Mouse (Mus musculus): ENCODE results near the gene Prune2. TPM values are rescaled to one million over a fixed set of nuclear protein-coding genes. Genes with fewer than 3 reads are reported as not detected.

Prune2 gene
- polyA plus RNA-seq, 1 experiment: 1.5 TPM

- no peak for DNase-seq
- WGBS: 12% methylated on average over 21 of the region's 21 CpGs
- peak overlapping the region; percentile 36 for H3K4me3 ChIP-seq (replicated peaks; ENCODE audit: extremely low read depth, low read depth, low read length)
- TF ChIP-seq CTCF (IDR thresholded peaks at IDR 0.05; ENCODE audit: insufficient read depth, low read length): no peak
- no peak for TF ChIP-seq POLR2A (IDR thresholded peaks at IDR 0.05; ENCODE audit: borderline replicate concordance, extremely low read depth, low read depth, low read length)
- no peaks in the 10 kb centered on the region for H3K4me1 ChIP-seq (ENCODE audit: control insufficient read depth, insufficient read depth, low read length)
Measured at GRCm38 (mm10) chr19:17136677-17137460, 181.0 kb downstream of the Prune2 start.

GRCm38 (mm10) chr19:17137656-17138055 lies 181.7 kb downstream of the Prune2 start:
- DNase-seq: no peak
- no peak overlapping the region for H3K4me3 ChIP-seq (replicated peaks; ENCODE audit: extremely low read depth, low read depth, low read length)
- TF ChIP-seq CTCF (IDR thresholded peaks at IDR 0.05; ENCODE audit: insufficient read depth, low read length) (no peak), POLR2A (IDR thresholded peaks at IDR 0.05; ENCODE audit: borderline replicate concordance, extremely low read depth, low read depth, low read length) (no peak)
- H3K4me1 ChIP-seq (ENCODE audit: control insufficient read depth, insufficient read depth, low read length): no peaks in the 10 kb centered on the region
- 35% methylated on average over 2 of the region's 2 CpGs for WGBS

GRCm38 (mm10) chr19:17138144-17138915 lies 182.4 kb downstream of the Prune2 start:
- WGBS: 33% methylated on average over 10 of the region's 10 CpGs
- TF ChIP-seq CTCF (IDR thresholded peaks at IDR 0.05; ENCODE audit: insufficient read depth, low read length) (no peak), POLR2A (IDR thresholded peaks at IDR 0.05; ENCODE audit: borderline replicate concordance, extremely low read depth, low read depth, low read length) (no peak)
- DNase-seq: no peak
- Histone ChIP-seq H3K4me3 (replicated peaks; ENCODE audit: extremely low read depth, low read depth, low read length) (no peak overlapping the region), H3K4me1 (ENCODE audit: control insufficient read depth, insufficient read depth, low read length) (no peaks in the 10 kb centered on the region)

GRCm38 (mm10) chr19:17140016-17140914 lies 184.3 kb downstream of the Prune2 start:
- 75% methylated on average over 12 of the region's 12 CpGs for WGBS

GRCm38 (mm10) chr19:17143245-17143644 lies 187.3 kb downstream of the Prune2 start:
- WGBS: 97% methylated on average over 2 of the region's 2 CpGs
- TF ChIP-seq POLR2A (IDR thresholded peaks at IDR 0.05; ENCODE audit: borderline replicate concordance, extremely low read depth, low read depth, low read length): no peak
- TF ChIP-seq CTCF (IDR thresholded peaks at IDR 0.05; ENCODE audit: insufficient read depth, low read length): no peak
- Histone ChIP-seq H3K4me1 (ENCODE audit: control insufficient read depth, insufficient read depth, low read length) (no peaks in the 10 kb centered on the region), H3K4me3 (replicated peaks; ENCODE audit: extremely low read depth, low read depth, low read length) (no peak overlapping the region)
- DNase-seq: no peak

More at GRCm38 (mm10) chr19:17140016-17140914, 184.3 kb downstream of the Prune2 start:
- Histone ChIP-seq H3K4me1 (ENCODE audit: control insufficient read depth, insufficient read depth, low read length) (no peaks in the 10 kb centered on the region), H3K4me3 (replicated peaks; ENCODE audit: extremely low read depth, low read depth, low read length) (no peak overlapping the region)
- no peak for DNase-seq
- TF ChIP-seq CTCF (IDR thresholded peaks at IDR 0.05; ENCODE audit: insufficient read depth, low read length) (no peak), POLR2A (IDR thresholded peaks at IDR 0.05; ENCODE audit: borderline replicate concordance, extremely low read depth, low read depth, low read length) (no peak)

- DNase-seq: no peak
- TF ChIP-seq CTCF (IDR thresholded peaks at IDR 0.05; ENCODE audit: insufficient read depth, low read length) (no peak), POLR2A (IDR thresholded peaks at IDR 0.05; ENCODE audit: borderline replicate concordance, extremely low read depth, low read depth, low read length) (no peak)
- WGBS: 70% methylated on average over 6 of the region's 6 CpGs
- Histone ChIP-seq H3K4me1 (ENCODE audit: control insufficient read depth, insufficient read depth, low read length) (no peaks in the 10 kb centered on the region), H3K4me3 (replicated peaks; ENCODE audit: extremely low read depth, low read depth, low read length) (no peak overlapping the region)
Measured at GRCm38 (mm10) chr19:17144205-17144604, 188.3 kb downstream of the Prune2 start.

GRCm38 (mm10) chr19:17150064-17150463 lies 194.1 kb downstream of the Prune2 start:
- WGBS: 77% methylated on average over 7 of the region's 7 CpGs
- TF ChIP-seq POLR2A (IDR thresholded peaks at IDR 0.05; ENCODE audit: borderline replicate concordance, extremely low read depth, low read depth, low read length) (no peak), CTCF (IDR thresholded peaks at IDR 0.05; ENCODE audit: insufficient read depth, low read length) (no peak)
- DNase-seq: no peak
- H3K4me3 ChIP-seq (replicated peaks; ENCODE audit: extremely low read depth, low read depth, low read length): no peak overlapping the region
- no peaks in the 10 kb centered on the region for H3K4me1 ChIP-seq (ENCODE audit: control insufficient read depth, insufficient read depth, low read length)

- 89% methylated on average over 6 of the region's 6 CpGs for WGBS
- no peaks in the 10 kb centered on the region for H3K4me1 ChIP-seq (ENCODE audit: control insufficient read depth, insufficient read depth, low read length)
- TF ChIP-seq CTCF (IDR thresholded peaks at IDR 0.05; ENCODE audit: insufficient read depth, low read length) (no peak), POLR2A (IDR thresholded peaks at IDR 0.05; ENCODE audit: borderline replicate concordance, extremely low read depth, low read depth, low read length) (no peak)
- DNase-seq: no peak
- no peak overlapping the region for H3K4me3 ChIP-seq (replicated peaks; ENCODE audit: extremely low read depth, low read depth, low read length)
Measured at GRCm38 (mm10) chr19:17151781-17152180, 195.9 kb downstream of the Prune2 start.

- no peaks in the 10 kb centered on the region for H3K4me1 ChIP-seq (ENCODE audit: control insufficient read depth, insufficient read depth, low read length)
- H3K4me3 ChIP-seq (replicated peaks; ENCODE audit: extremely low read depth, low read depth, low read length): no peak overlapping the region
- no peak for DNase-seq
- 71% methylated on average over 7 of the region's 7 CpGs for whole genome bisulfite sequencing
- TF ChIP-seq CTCF (IDR thresholded peaks at IDR 0.05; ENCODE audit: insufficient read depth, low read length) (no peak), POLR2A (IDR thresholded peaks at IDR 0.05; ENCODE audit: borderline replicate concordance, extremely low read depth, low read depth, low read length) (no peak)
Measured at GRCm38 (mm10) chr19:17152461-17152860, 196.5 kb downstream of the Prune2 start.
